Mouse (Mus musculus) cortical plate, adult 2 months (tissue): ENCODE measurements around the gene Fam19a3.

Source experiments
- CTCF ChIP-seq: fragments of 200-500 bp; IDR thresholded peaks from 2 replicates; pipeline ENCODE4 v1.5.1; 2011; ENCODE audit warnings: mild to moderate bottlenecking, control low read depth, low read length; ENCODE audit not compliant: insufficient read depth; ENCODE audit errors: extremely low read depth
- POLR2A ChIP-seq: fragments of 200-500 bp; IDR thresholded peaks from 2 replicates; pipeline ENCODE4 v1.6.1; 2011; ENCODE audit warnings: mild to moderate bottlenecking, low read length, control low read depth; ENCODE audit not compliant: insufficient read depth; ENCODE audit errors: extremely low read depth

- TF ChIP-seq POLR2A (no peak), CTCF (no peak)
Observed at GRCm38 (mm10) chr3:104789312-104789605, 7.6 kb upstream of the Fam19a3 start.
